Mouse (Mus musculus): ENCODE measurements around the gene Prim1. TPM values are rescaled to one million over a fixed set of nuclear protein-coding genes. Genes with fewer than 3 reads are reported as not detected.

Gene Prim1
- polyA plus RNA-seq, 1 experiment from 2014 or later = 106 TPM

Other genes with a start within 250 kb of the Prim1 start
- not detected in 2 replicates for gene Rdh9, start 238.8 kb upstream of the Prim1 start, polyA plus RNA-seq (2014; fragmentation: Nextera tagmentation; extraction: Ambion mirVana)
- gene Rdh16, start 214.0 kb upstream of the Prim1 start, polyA plus RNA-seq (2014; fragmentation: Nextera tagmentation; extraction: Ambion mirVana) = not detected in 2 replicates
- not detected in 2 replicates for gene Rdh19, start 165.2 kb upstream of the Prim1 start, polyA plus RNA-seq (2014; fragmentation: Nextera tagmentation; extraction: Ambion mirVana)
- gene Rdh16f2, start 148.7 kb upstream of the Prim1 start, polyA plus RNA-seq (2014; fragmentation: Nextera tagmentation; extraction: Ambion mirVana) = not detected in 2 replicates
- gene Rdh7, start 126.4 kb upstream of the Prim1 start, polyA plus RNA-seq (2014; fragmentation: Nextera tagmentation; extraction: Ambion mirVana) = 0.14 TPM in 1 of 2 replicates, not detected in the other
- not detected in 2 replicates for gene Sdr9c7, start 116.7 kb upstream of the Prim1 start, polyA plus RNA-seq (2014; fragmentation: Nextera tagmentation; extraction: Ambion mirVana)
- not detected in 2 replicates for gene Hsd17b6, start 7.6 kb upstream of the Prim1 start, polyA plus RNA-seq (2014; fragmentation: Nextera tagmentation; extraction: Ambion mirVana)
- gene Naca, start 20.4 kb downstream of the Prim1 start, polyA plus RNA-seq (2014; fragmentation: Nextera tagmentation; extraction: Ambion mirVana) = 1,053 and 1,054 TPM in 2 replicates
- gene Ptges3, start 43.8 kb downstream of the Prim1 start, polyA plus RNA-seq (2014; fragmentation: Nextera tagmentation; extraction: Ambion mirVana) = 527 and 567 TPM in 2 replicates
- 2,564 and 2,777 TPM in 2 replicates for gene Atp5b, start 68.1 kb downstream of the Prim1 start, polyA plus RNA-seq (2014; fragmentation: Nextera tagmentation; extraction: Ambion mirVana)
- 11.1 and 13.0 TPM in 2 replicates for gene Baz2a, start 76.4 kb downstream of the Prim1 start, polyA plus RNA-seq (2014; fragmentation: Nextera tagmentation; extraction: Ambion mirVana)
- gene Rbms2, start 165.1 kb downstream of the Prim1 start, polyA plus RNA-seq (2014; fragmentation: Nextera tagmentation; extraction: Ambion mirVana) = 14.6 and 17.0 TPM in 2 replicates
- gene Gls2, start 179.3 kb downstream of the Prim1 start, polyA plus RNA-seq (2014; fragmentation: Nextera tagmentation; extraction: Ambion mirVana) = 3.1 and 3.4 TPM in 2 replicates
- gene Spryd4, start 196.6 kb downstream of the Prim1 start, polyA plus RNA-seq (2014; fragmentation: Nextera tagmentation; extraction: Ambion mirVana) = 32.4 and 37.4 TPM in 2 replicates
- gene Mip, start 210.7 kb downstream of the Prim1 start, polyA plus RNA-seq (2014; fragmentation: Nextera tagmentation; extraction: Ambion mirVana) = 0.08 TPM in 1 of 2 replicates, not detected in the other
- 67.5 and 71.2 TPM in 2 replicates for gene Timeless, start 216.9 kb downstream of the Prim1 start, polyA plus RNA-seq (2014; fragmentation: Nextera tagmentation; extraction: Ambion mirVana)
- 0.43 and 0.92 TPM in 2 replicates for gene Apon, start 238.9 kb downstream of the Prim1 start, polyA plus RNA-seq (2014; fragmentation: Nextera tagmentation; extraction: Ambion mirVana)